Mouse (Mus musculus): ENCODE results near the gene Wiz.
A peak's percentile ranks its signal among the peaks of the same experiment; 100 is the strongest.

Gene Wiz

DNA sequence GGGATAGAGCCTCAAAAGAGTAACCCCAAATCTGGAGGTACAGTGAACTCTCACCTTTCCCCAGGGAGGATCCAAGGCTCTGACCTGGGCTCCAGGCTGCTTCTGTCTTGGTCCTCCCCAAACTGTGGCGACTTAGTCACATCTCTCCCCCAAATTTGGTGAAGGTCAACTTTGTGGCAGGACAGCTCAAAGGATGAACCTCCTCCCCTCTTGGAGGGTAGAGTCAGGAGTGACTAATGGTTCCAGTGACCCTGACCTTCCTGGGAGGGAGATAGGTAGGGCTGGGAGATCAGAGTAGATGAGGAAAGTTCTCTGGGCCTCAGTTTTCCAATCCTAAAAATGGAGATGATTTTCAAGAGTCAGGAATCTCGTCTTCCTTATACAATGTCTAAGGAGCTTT, 10.5 kb downstream of the Wiz start:
- no peak for DNase-seq (ENCODE audit: low read depth, low spot score)

DNA sequence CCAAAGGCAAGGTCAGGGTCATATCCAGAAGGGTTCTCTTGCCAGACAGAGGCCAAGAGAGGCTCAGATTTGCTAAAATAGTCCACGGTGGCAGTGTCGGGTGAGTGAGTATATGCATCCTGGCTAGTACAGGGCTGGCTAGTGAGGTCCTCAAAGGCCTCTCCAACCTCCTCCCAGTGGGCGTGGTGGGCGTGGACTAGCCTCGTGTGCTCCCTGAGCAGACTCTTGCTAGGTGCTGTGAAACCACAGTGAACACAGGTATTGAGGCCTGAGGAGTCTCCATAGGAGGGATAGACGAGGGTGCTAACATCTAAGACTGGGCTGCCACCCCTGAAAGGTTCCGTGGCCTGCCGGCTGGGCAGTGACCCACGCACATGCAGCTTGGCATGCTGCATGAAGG, 12.1 kb downstream of the Wiz start:
- DNase-seq (ENCODE audit: low read depth, low spot score): no peak

DNA sequence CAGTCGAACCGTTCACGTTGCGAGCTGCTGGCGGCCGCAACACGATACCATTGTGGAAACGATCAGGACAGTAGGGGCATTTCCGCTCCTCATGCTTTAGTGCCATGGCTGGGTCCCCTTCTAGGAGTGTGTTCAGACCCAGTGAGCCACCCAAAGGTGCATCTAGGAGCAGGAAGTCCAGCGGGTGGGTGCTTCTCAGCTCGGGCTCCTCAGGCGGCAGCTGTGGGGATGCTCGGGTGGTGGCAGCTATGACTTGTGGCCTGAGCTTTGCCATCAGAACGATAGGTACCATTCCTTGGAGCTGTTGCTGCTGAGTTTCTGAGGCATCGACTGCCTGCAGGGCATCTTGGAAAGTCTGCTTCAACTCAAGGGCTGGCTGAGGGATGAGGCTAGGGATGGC, 12.8 kb downstream of the Wiz start:
- no peak for DNase-seq (ENCODE audit: low read depth, low spot score)

DNA sequence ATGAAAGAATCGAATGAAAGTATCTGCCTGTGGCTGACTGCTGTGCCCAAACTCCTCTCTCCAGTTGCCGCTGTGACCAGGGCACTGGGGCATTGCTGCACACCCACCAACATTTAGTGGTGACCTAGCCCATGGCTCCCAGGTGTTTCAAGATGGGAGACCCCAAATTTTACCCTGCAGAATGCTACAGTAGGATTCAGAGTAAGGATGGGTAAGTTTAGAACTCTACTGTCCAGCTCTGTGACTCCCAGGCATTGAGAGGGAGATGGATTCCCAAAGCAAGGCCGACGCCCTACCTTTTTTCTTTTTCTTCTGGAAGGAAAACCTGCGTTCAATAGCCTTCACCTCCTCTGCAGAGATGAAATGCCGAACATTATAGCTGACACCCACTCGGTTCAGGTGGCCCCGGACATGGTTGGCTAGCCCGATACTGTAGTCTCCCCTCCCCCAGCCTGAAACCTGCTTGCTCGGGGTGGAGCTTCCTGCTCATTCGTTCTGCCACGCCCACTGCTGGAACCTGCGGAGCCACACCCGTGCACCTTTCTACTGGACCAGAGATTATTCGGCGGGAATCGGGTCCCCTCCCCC, 20.2 kb downstream of the Wiz start:
- DNase-seq (ENCODE audit: low read depth, low spot score): no peak

DNA sequence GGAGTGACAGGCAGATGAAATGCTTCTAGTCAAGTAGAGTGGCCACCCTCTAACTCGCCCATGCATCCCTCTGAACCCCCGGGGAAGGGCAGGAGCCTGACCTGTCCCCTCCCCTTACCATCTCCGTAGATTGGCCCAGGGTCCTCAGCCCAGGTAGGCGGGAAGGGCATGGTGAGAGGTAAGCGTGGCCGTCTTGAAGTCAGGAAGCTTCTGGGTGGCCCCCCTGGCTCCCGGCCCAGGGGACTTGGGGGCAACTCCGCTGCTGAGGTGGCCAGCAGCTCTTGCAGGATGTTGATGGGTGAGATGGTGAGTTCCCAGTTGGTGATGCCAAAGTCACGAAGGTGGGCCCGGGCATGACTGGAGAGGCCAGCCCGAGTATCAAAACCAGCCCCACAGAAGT, 21.5 kb downstream of the Wiz start:
- DNase-seq (ENCODE audit: low read depth, low spot score): no peak

DNA sequence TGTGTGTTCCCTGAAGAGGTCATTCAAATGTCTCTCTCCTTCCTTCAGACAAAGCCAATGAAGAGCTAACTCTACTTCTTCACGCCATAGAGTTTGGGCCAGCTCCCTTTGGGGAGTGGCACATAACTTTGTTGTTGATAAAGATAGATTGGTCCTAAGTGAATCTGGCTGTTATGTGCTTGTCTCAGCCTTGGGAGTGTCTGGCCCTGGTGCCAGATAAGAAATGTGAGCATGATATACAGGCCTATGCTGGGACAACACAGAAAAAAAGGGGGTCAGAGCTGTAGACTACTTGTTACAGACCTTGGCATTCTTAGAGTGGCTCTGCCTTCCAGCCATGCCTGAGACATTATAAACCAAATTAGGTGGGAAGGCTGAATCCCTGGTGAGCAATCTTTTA, 23.9 kb downstream of the Wiz start:
- no peak for DNase-seq (ENCODE audit: low read depth, low spot score)

DNA sequence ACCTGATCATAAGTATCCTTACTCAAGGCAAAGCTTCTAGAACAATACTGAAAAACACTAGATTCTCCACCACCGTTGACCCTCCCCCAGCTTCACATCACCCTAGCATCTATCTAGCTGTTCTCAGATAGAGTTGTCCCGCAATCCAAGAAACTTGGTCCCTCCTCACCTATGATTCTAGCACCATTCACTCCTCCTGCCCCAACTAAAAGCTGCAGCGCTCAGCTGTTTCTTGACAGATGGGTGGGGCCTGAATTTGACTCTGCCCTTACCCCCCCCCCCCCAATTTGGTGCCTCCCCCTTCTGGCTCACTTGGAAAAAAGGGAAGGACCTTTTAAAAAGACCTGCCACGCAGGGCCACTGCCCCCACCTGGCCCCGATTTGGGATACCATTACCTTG, 24.4 kb downstream of the Wiz start:
- peak; percentile 17 for DNase-seq (ENCODE audit: low read depth, low spot score)

DNA sequence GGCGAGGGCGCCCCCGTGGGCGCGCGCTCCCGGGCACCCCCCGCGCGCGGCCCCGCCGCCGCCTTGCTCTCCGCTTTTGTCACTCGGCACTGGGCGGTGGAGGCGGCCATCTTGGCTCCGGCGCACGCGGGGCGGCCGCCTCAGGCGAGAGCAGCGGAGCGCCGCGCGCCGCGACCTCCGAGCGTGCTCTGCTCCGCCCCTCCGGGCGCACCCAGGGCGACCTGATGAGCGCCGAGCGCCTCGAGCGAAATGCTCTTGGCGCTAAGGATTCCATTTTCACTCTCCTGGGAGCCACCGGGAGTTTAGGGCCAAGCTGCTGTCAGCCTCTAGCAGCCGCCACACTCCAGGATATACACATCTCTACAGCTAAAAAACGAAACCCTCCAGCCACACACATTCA, 24.9 kb downstream of the Wiz start:
- DNase-seq (ENCODE audit: low read depth, low spot score): peak; percentile 96

DNA sequence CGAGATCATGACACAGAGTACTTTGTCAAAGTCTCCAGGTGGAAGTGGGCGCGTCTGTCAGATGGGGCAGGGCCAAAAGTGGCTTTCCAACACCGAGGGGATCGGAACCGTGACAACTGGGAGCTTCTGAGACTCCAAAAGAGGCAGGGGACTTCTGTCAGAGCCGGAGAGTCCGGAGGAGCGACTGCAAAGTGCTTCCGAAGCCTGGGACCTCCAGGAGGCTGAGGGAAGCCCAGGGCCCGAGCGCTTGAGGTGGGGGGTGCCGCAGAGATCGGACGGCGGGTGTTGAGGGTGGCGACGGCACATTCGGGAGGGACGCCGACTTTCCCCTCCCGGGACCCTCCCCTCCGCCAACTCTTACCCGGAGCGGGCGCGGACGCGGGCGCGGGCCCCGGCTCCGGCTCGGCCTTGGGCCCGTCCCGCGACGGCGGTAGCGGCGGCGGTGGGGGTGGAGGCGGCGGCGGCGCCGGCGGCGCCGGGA, 25.4 kb downstream of the Wiz start:
- DNase-seq (ENCODE audit: low read depth, low spot score): peak; percentile 46

DNA sequence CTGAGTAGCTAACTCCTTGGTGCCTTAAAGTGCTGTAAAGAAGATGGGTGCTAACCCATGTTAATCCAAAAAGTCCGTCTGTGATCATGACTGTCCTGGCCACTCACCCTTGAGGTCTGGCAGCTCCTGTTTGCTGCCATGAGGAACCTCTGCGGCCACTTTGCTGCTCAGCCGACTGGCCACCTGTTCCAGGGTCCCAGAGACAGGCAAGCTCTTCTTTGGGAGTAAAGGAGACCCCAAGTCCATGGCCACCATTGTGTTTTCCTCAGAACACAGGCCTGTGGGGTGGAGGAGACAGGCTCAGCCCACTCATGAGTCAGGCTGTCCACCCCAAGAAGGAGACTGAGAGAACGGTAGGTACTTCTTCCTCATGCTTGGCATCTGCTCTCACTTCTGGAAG, 26.6 kb downstream of the Wiz start:
- no peak for DNase-seq (ENCODE audit: low read depth, low spot score)

DNA sequence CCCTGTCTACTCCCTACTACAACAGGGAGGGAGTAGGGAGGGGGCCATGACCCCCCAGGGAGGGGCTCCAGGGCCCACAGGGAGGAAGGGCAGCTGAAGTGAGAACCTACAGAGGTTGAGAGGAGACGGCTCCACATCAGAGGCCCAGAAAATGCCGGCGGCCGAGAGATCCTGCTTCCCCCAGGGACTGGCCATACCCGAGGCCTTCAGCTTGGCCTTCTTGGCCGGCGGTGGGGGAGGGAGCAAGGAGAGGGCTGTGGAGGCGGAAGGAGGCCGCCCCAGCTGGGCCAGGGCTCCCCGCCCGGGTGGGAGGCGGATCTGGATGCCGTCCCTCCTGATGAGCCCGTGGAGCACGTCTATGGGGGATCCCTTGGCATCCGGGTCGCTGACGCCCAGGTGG, 29.3 kb downstream of the Wiz start:
- DNase-seq (ENCODE audit: low read depth, low spot score): no peak

DNA sequence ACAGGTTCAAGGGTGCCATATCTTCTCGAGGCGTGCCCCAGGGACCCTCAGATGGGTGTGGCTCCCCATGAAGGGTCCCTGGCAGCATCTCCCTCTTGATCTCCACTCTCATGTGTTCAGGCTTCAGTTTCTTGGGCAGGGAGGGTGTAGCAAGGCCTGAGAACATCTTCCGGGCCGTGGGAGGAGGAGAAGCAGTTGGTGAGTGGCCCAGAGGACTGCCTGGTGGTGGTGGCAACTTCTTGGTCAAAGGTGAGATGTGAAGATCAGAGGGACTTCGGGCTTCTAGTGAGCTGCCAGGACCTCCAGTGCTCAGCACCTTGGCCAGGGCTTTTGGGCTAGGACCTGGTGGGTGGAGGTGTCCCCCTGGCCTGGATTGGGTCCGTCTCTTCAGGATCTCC, 30.3 kb downstream of the Wiz start:
- DNase-seq (ENCODE audit: low read depth, low spot score): no peak

DNA sequence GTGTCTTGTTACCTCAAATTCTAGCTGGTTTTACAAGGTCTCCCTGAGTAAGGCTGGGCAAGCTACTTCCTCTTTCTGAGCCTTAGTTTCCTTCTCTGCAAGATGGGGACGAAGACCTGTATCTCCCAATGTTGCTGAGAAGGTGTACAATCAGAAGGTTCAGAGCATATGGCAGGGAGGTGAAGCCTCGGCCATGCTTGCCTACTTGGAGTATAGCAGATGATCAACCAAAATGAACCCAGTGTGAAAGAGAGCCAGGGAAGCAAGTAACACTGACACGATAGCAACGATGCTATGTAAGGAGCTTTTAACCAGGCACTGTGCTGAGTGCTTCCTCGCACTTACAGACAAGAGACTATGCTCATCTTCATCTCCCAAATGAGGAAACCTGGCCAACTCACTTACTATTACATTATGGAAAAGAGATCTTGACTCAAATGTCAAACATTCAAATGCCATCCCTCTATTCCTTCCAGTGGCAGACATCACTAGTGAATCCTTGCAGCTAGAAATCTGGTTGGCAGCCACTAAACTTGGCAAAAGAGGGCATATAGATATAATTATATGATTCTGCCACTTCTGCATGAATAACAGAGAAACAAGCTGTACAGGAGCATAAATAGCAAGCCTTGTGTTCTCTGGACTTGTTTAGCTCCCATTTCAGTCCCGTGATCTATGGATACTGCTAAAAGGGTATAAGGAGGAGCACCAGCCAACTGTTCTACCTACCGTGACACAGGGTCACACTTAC, 30.9 kb downstream of the Wiz start:
- DNase-seq (ENCODE audit: low read depth, low spot score): no peak

DNA sequence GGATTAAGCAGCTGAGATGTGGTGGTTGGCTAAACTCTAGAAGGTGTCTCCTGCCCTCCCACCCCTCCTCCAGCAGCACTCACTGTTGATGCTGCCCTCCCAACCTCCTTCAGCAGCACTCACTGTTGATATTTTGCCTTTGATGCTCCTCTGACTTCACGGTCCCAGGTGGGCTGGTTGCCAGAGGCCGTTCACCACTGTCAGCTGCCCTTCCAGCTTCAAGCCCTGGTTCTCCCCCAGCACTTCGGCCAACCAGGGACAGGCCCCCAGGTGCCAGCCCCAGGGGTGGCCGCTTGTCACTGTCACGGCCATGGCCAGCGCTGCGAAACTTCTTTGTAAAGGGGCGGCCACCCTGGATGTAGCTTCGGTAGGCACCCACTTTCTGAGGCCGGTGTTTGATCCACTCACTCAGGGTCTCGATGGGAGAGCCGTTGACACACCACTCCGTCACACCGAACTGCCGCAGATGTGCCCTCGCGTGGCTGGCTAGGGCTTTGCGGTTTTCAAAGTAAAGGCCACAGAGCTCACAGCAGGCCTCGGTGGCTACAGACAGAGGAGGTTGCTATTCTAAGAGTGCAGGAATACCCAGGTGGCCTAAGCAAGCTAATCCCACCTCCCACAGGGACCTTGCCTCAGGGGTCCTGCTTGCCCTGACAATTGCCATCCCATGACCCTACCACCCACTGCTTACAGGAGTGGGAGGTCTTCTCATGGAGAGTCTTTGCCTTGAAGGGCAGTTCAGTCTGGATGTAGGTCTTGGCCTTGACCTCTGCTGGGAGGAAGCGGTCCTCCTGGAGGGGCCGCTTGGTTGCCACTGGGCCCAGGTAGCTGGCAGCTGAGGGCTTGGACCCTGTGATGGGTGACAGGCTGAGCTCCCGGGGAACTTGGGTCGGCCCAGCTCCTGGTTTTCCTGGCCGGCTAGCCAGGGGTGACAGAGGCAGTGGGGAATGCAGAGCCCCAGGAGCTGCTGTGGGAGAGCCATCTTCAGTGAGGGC, 32.2 kb downstream of the Wiz start:
- DNase-seq (ENCODE audit: low read depth, low spot score): peak; percentile 47

DNA sequence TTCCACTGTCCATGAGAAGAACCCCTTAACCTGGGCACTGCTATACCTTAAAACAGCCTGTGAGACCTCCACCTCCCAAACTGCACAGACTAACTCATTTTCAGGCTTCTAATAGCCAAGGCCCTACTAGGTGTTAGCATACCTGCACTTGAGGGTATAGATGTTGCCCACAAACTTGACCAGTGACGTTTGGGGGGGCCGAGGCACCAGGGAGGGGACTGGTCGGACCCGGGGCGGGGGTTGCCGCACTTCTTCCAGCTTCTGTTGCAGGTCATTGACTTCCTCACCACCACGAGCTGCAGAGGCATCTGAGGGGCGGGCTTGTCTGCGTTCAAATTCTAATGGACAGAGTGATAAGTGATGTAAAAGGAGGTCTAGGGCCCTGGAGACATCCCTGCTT, 33.0 kb downstream of the Wiz start:
- no peak for DNase-seq (ENCODE audit: low read depth, low spot score)

DNA sequence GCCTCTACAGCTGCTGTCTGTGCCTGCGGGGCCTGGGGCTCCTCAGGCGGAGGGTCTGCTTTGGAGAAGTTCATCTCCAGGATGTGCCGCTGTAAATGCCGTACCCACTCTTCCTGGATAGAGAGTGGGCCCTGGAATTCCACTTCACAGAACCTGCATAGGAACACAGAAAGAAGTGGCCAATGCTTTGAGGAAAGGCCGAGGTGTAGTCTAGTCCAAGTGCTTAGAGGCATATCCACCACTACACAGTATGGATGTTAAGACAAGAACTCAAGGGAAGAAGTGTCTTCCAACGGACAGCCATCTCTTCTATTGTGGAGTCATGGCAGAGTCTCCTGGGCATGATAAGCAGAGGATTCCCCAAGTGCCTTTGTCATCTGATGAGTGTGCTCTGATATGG, 34.2 kb downstream of the Wiz start:
- no peak for DNase-seq (ENCODE audit: low read depth, low spot score)

DNA sequence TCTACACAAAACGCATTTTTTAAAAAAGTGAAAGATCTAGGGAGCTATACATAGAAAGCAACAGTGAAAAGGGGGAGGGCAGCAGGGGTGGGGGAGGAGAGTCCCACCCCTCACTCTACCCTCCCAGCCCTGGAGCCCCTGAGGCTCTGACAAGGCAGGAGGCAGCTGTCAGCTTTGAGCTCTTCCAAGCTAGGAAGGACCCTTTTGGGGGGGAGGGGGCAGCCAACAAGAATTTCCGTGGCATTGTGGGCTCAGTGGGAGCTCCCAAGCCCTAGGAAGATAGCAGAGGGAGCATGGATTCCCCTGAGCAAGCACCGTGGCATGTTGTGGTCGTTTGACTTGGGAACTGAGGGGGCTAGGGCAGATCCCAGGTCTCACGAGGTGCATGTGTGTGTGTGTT, 35.0 kb downstream of the Wiz start:
- no peak for DNase-seq (ENCODE audit: low read depth, low spot score)

DNA sequence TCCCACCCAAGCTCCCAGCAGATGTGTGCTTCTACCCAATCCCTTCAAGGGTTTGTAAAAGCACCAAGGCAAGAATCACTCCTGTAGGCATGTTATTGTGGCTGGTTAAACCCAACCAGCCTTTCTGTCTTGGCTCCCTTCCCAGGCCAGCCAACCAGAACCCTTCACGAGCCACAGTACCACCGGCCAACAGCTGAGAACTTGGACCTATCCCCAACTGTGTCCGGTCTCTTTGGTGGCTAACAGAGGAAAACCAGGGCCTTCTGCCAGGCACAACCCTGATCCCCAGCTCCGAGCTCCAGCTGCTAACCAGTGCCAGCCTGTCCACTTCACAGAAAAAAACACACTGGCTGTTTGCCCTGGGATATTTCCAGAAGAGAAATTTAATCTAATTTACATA, 35.5 kb downstream of the Wiz start:
- DNase-seq (ENCODE audit: low read depth, low spot score): no peak

DNA sequence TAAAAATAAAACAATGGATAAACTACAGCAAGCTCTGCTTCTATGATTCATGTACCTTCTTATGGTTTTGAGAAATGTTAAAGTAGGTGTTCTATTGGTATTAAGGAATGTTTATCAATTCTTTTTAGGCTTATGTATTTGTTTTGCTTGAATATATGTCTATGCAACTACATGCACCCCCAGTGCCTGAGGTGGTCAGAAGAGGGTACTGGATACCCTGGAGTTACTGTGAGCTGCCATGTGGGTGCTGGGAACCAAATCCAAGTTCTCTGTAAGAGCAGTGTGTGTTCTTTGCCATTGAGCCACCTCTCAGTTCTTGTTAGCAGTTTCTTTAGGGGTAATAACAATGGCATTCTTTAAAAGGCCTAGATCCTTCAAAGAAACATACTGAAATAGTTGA, 37.5 kb downstream of the Wiz start:
- DNase-seq (ENCODE audit: low read depth, low spot score): no peak

DNA sequence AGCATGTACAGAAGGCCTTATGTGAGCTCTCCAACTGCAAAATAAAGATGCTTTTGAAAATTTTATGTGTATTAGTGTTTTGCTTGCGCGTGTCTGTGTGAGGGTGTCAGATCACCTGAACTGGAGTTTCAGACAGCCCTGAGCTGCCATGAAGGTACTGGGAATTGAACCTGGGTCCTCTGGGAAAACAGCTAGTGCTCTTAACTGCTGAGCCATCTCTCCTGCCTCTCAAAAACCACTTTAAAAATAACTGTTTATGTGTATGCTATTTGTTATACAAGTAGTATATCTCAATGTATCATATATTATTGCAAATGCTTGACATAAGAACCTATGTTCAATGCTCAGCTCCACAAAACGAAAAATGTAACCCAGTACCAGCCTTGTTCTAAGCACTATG, 38.0 kb downstream of the Wiz start:
- DNase-seq (ENCODE audit: low read depth, low spot score): no peak

DNA sequence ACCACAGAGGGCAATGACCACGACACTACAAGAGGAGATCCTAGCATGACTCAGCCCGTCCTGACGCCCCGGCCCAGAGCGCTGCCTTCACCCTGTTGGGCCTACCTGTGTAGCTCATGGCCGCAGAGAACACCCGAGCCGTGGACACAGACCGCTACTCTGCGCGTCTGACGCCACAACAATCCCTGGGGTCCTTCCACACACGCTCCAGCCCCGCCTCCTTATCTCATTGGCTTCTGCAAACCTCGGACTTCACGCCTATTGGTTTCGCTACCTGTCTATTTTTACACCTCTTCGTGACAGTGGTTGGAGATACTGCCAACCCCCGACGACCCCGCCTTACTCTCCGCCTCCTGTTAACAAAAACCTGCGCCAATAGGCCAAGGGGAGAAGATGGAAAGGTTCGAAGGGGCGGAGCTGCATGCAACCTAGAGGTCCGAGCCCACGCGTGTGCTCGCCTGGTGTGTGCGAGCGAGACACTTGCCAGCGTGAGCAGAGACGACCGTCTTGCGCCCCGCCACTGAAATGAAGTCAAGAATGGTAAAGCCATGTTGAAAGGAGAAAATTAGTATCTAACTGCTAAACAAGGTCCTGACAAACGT, 38.8 kb downstream of the Wiz start, which contains the start of gene Akap8l:
TSS of gene Akap8l (minus strand) at position 226 of the 602 bp plus-strand sequence.
- DNase-seq (ENCODE audit: low read depth, low spot score): peak; percentile 99

DNA sequence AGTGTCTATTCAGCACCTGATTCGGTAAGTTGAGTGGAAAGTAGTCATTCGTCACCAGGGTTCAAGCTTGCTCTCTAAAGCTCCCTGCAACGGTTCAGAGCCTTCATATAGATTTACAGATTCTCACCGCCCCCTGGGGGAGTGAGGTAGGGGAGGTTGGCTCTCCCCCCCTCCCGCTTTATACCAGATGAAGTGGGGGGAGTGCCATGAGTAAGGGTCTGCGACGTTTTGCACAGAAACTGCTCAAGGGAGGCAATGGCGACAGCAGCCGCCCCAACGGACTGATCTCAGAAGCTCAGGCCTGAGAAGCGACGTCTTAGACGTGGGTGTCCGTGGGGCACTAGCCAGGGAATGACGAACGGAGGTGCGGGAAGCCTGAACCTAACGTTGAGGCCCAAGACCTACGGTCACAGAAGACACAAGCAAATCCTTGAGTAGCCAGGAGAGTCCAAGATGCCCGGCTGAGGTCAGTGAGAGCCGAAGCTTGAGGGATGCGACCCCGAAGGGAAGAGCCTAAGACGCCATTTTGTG, 39.3 kb downstream of the Wiz start:
- no peak for DNase-seq (ENCODE audit: low read depth, low spot score)
